Mouse (Mus musculus) hindbrain, embryonic 12.5 days (tissue): Measurements from ENCODE around the gene Sf1. TPM values are rescaled to one million over a fixed set of nuclear protein-coding genes. Genes with fewer than 3 reads are reported as not detected.

Source experiments
- ATAC-seq: fragments of 200-750 bp; cut with Nextera tagmentation; 2 replicates; pipeline ENCODE4 v1.8.0; 2017; ENCODE audit warnings: moderate TSS enrichment; ENCODE audit not compliant: low FRiP score
- H3K27ac ChIP-seq: fragments of 300-500 bp; sonication (generic); 2 replicates; pipeline ENCODE4 v1.5.1; 2016; ENCODE audit warnings: mild to moderate bottlenecking
- H3K27me3 ChIP-seq: fragments of 300-500 bp; sonication (generic); 2 replicates; pipeline ENCODE4 v1.6.1; 2016; ENCODE audit warnings: mild to moderate bottlenecking
- H3K36me3 ChIP-seq: fragments of 300-500 bp; sonication (generic); 2 replicates; pipeline ENCODE4 v1.6.1; 2016; ENCODE audit warnings: mild to moderate bottlenecking
- H3K4me1 ChIP-seq: fragments of 300-500 bp; sonication (generic); 2 replicates; pipeline ENCODE4 v1.6.1; 2016
- H3K4me2 ChIP-seq: fragments of 300-500 bp; sonication (generic); replicated peaks from 2 replicates; pipeline ENCODE4 v1.6.1; 2016; ENCODE audit warnings: mild to moderate bottlenecking
- H3K4me3 ChIP-seq: fragments of 300-500 bp; sonication (generic); 2 replicates; pipeline ENCODE4 v1.5.1; 2016; ENCODE audit warnings: mild to moderate bottlenecking
- H3K9ac ChIP-seq: fragments of 300-500 bp; sonication (generic); 2 replicates; pipeline ENCODE4 v1.6.1; 2016; ENCODE audit warnings: mild to moderate bottlenecking, moderate library complexity
- H3K9me3 ChIP-seq: fragments of 300-500 bp; sonication (generic); replicated peaks from 2 replicates; pipeline ENCODE4 v1.6.1; 2016; ENCODE audit warnings: mild to moderate bottlenecking
- WGBS: fragments of 180-500 bp; shearing (Covaris S2); methylation state at CpG from one replicate; pipeline ENCODE4 v1.1.7; 2016; 5-methylcytosine and 5-hydroxymethylcytosine counted together
- microRNA-seq: library from miRNA; unstranded; fragments of <30 nt; microRNA quantifications from one replicate; pipeline ENCODE4, GENCODE M21; 2017
- polyA plus RNA-seq: library from polyadenylated mRNA; unstranded; fragments of >200 nt; fragmentation: Nextera tagmentation; extraction: Ambion mirVana; gene quantifications from 2 replicates; pipeline ENCODE4 v1.2.1, GENCODE M21; 2016

The Sf1 gene
- polyA plus RNA-seq, 1 experiment from 2014 or later = 168 TPM

- no peaks in the 10 kb centered on the region for H3K9me3 ChIP-seq
- peak overlapping the region; percentile 89 for H3K9ac ChIP-seq
- peak overlapping the region; percentile 90 for H3K4me2 ChIP-seq
- H3K4me1 ChIP-seq = peaks cover 80% of the 10 kb centered on the region
- no peak for ATAC-seq
- H3K27me3 ChIP-seq = peaks cover 41% of the 10 kb centered on the region
- 60% methylated on average over 9 of the region's 9 CpGs for WGBS
- H3K36me3 ChIP-seq = no peaks in the 10 kb centered on the region
- H3K4me3 ChIP-seq = peak overlapping the region; percentile 69
- H3K27ac ChIP-seq = peak overlapping the region; percentile 94; the same call in 1 of the 2 replicates
These were observed 56.4 kb downstream of the Sf1 start for GRCm38 (mm10) chr19:6419805-6420310.

GRCm38 (mm10) chr19:6420481-6421210 lies 57.2 kb downstream of the Sf1 start:
- Histone ChIP-seq H3K4me1 (peaks cover 80% of the 10 kb centered on the region), H3K9ac (peak overlapping the region; percentile 89), H3K27ac (0 out of 2 replicates have a peak overlapping the region, but pooled peaks have one; percentile 9)

GRCm38 (mm10) chr19:6421211-6421590 lies 57.7 kb downstream of the Sf1 start:
- Histone ChIP-seq H3K9ac (peak overlapping the region; percentile 89; the same call in 1 of the 2 replicates), H3K4me2 (peak overlapping the region; percentile 90), H3K36me3 (no peaks in the 10 kb centered on the region), H3K27ac (no peak overlapping the region), H3K4me3 (0 out of 2 replicates have a peak overlapping the region, but pooled peaks have one; percentile 69), H3K27me3 (peaks cover 50% of the 10 kb centered on the region), H3K9me3 (no peaks in the 10 kb centered on the region), H3K4me1 (peaks cover 80% of the 10 kb centered on the region)
- WGBS = 73% methylated on average over 9 of the region's 9 CpGs
- no peak for ATAC-seq

More at GRCm38 (mm10) chr19:6420481-6421210, 57.2 kb downstream of the Sf1 start:
- Histone ChIP-seq H3K4me3 (peak overlapping the region; percentile 69), H3K36me3 (no peaks in the 10 kb centered on the region), H3K4me2 (peak overlapping the region; percentile 90), H3K9me3 (no peaks in the 10 kb centered on the region), H3K27me3 (peaks cover 45% of the 10 kb centered on the region)
- ATAC-seq = no peak
- 50% methylated on average over 19 of the region's 19 CpGs for WGBS

- 73% methylated on average over 7 of the region's 7 CpGs for WGBS
- Histone ChIP-seq H3K9me3 (no peaks in the 10 kb centered on the region), H3K9ac (no peak overlapping the region), H3K36me3 (no peaks in the 10 kb centered on the region), H3K4me1 (peaks cover 79% of the 10 kb centered on the region), H3K27me3 (peaks cover 57% of the 10 kb centered on the region), H3K27ac (no peak overlapping the region), H3K4me2 (no peak overlapping the region), H3K4me3 (no peak overlapping the region)
- no peak for ATAC-seq
These were observed 58.5 kb downstream of the Sf1 start for GRCm38 (mm10) chr19:6422014-6422413.

- Histone ChIP-seq H3K9me3 (no peaks in the 10 kb centered on the region), H3K9ac (no peak overlapping the region), H3K27ac (no peak overlapping the region), H3K27me3 (peaks cover 70% of the 10 kb centered on the region), H3K4me2 (no peak overlapping the region), H3K4me3 (no peak overlapping the region), H3K4me1 (peaks cover 79% of the 10 kb centered on the region), H3K36me3 (peaks cover 3% of the 10 kb centered on the region; the same call in 1 of the 2 replicates)
- no peak for ATAC-seq
- 87% methylated on average over 16 of the region's 16 CpGs for WGBS
These were observed 59.8 kb downstream of the Sf1 start for GRCm38 (mm10) chr19:6423241-6423640.

- Histone ChIP-seq H3K27me3 (peaks cover 73% of the 10 kb centered on the region), H3K4me3 (no peak overlapping the region), H3K36me3 (peaks cover 11% of the 10 kb centered on the region; the same call in 1 of the 2 replicates), H3K27ac (peak overlapping the region; percentile 71), H3K9ac (no peak overlapping the region), H3K4me2 (no peak overlapping the region), H3K4me1 (peaks cover 84% of the 10 kb centered on the region), H3K9me3 (no peaks in the 10 kb centered on the region)
- ATAC-seq = no peak
- 54% methylated on average over 8 of the region's 8 CpGs for WGBS
These were observed 60.8 kb downstream of the Sf1 start for GRCm38 (mm10) chr19:6424137-6424881.

GRCm38 (mm10) chr19:6425595-6425994 lies 62.1 kb downstream of the Sf1 start:
- WGBS = 48% methylated on average over 5 of the region's 5 CpGs
- H3K4me2 ChIP-seq = peak overlapping the region; percentile 25; the same call in 1 of the 2 replicates
- H3K27me3 ChIP-seq = peaks cover 74% of the 10 kb centered on the region
- H3K36me3 ChIP-seq = peaks cover 11% of the 10 kb centered on the region; the same call in 1 of the 2 replicates
- ATAC-seq = peak; percentile 53
- peak overlapping the region; percentile 71 for H3K27ac ChIP-seq
- H3K4me1 ChIP-seq = peaks cover 81% of the 10 kb centered on the region
- no peak overlapping the region for H3K4me3 ChIP-seq
- no peak overlapping the region for H3K9ac ChIP-seq
- no peaks in the 10 kb centered on the region for H3K9me3 ChIP-seq

- Histone ChIP-seq H3K27ac (peak overlapping the region; percentile 35; the same call in 1 of the 2 replicates), H3K36me3 (peaks cover 11% of the 10 kb centered on the region; the same call in 1 of the 2 replicates), H3K9me3 (no peaks in the 10 kb centered on the region), H3K4me3 (no peak overlapping the region), H3K9ac (no peak overlapping the region), H3K4me1 (peaks cover 78% of the 10 kb centered on the region), H3K4me2 (peak overlapping the region; percentile 67), H3K27me3 (peaks cover 63% of the 10 kb centered on the region)
- WGBS = 19% methylated on average over 13 of the region's 13 CpGs
- 0 out of 2 replicates have a peak, but pooled peaks have one; percentile 6 for ATAC-seq
These were observed 63.4 kb downstream of the Sf1 start for GRCm38 (mm10) chr19:6426703-6427500.

Small RNA genes lying within 50 kb of the gene (microRNA-seq; reads per million reads assigned to microRNA genes)
- 0.81 reads per million for gene Mir6989

Other genes with a start within 250 kb of the Sf1 start
- gene Sac3d1, start 245.0 kb upstream of the Sf1 start, polyA plus RNA-seq = 47.9 and 48.3 TPM in 2 replicates
- 33.2 and 33.4 TPM in 2 replicates for gene Snx15, start 235.4 kb upstream of the Sf1 start, polyA plus RNA-seq
- 0.22 TPM in 1 of 2 replicates, not detected in the other for gene Batf2, start 222.7 kb upstream of the Sf1 start, polyA plus RNA-seq
- 91.6 and 94.6 TPM in 2 replicates for gene Arl2, start 222.1 kb upstream of the Sf1 start, polyA plus RNA-seq
- not detected in 2 replicates for gene Majin, start 179.3 kb upstream of the Sf1 start, polyA plus RNA-seq
- 1.4 and 1.5 TPM in 2 replicates for gene Gpha2, start 137.3 kb upstream of the Sf1 start, polyA plus RNA-seq
- 66.3 and 72.2 TPM in 2 replicates for gene Ppp2r5b, start 127.8 kb upstream of the Sf1 start, polyA plus RNA-seq
- 14.7 and 15.4 TPM in 2 replicates for gene Atg2a, start 122.0 kb upstream of the Sf1 start, polyA plus RNA-seq
- 90.8 and 92.7 TPM in 2 replicates for gene Ehd1, start 87.0 kb upstream of the Sf1 start, polyA plus RNA-seq
- 0.48 and 0.61 TPM in 2 replicates for gene Cdc42bpg, start 57.2 kb upstream of the Sf1 start, polyA plus RNA-seq
- gene Men1, start 28.7 kb upstream of the Sf1 start, polyA plus RNA-seq = 91.5 and 95.8 TPM in 2 replicates
- gene Map4k2, start 22.6 kb upstream of the Sf1 start, polyA plus RNA-seq = 15.0 and 16.0 TPM in 2 replicates
- 1.8 and 3.9 TPM in 2 replicates for gene Pygm, start 20.7 kb downstream of the Sf1 start, polyA plus RNA-seq
- gene Rasgrp2, start 35.6 kb downstream of the Sf1 start, polyA plus RNA-seq = 20.0 and 23.0 TPM in 2 replicates
- gene Nrxn2, start 55.0 kb downstream of the Sf1 start, polyA plus RNA-seq = 21.3 and 23.0 TPM in 2 replicates
- gene Slc22a12, start 179.3 kb downstream of the Sf1 start, polyA plus RNA-seq = not detected in 2 replicates